Mouse (Mus musculus): ENCODE data around the gene Cgn.
"Not testable (repeated sequence)": the region's sequence is repeated elsewhere in the genome, so short reads cannot be mapped to it uniquely, and the experiment has no call there.

Gene Cgn

GRCm38 (mm10) chr3:94789071-94789470 lies 2.8 kb upstream of the Cgn start:
- DNase-seq, result no peak

DNA sequence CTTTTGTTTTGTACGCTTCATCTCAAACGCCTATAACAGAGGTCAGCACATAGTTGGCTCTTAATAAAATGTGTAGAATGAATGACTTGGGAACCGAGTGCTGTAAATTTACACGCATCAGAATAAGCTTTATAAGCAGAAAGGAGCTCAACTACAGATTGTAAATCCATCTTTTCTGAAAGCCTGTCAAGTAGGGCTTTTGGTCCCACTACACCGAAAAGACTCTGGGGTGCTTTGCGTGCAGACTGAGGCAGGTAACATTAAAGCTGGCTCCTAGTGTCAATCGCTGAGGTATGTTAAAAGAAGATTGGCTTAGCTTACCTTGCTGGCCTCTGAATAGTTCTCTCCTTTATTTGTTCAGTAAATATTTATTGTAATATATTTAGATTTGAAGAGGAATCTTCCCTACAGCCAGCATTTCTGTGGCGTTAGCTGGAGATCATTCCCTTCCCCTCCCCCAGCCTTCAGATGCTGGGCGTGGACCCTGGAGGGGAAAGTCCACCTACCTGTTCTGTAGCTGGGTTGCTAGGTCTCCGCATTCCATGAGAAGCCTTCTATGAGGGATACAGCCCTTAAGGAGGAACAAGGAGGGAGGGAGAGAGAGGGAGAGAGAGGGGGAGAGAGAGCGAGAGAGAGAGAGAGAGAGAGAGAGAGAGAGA lies 959 bp upstream of the Cgn start:
- DNase-seq, result peak; percentile 39 to 67

GRCm38 (mm10) chr3:94785958-94786357 lies 334 bp downstream of the Cgn start:
- no peak for DNase-seq

DNA sequence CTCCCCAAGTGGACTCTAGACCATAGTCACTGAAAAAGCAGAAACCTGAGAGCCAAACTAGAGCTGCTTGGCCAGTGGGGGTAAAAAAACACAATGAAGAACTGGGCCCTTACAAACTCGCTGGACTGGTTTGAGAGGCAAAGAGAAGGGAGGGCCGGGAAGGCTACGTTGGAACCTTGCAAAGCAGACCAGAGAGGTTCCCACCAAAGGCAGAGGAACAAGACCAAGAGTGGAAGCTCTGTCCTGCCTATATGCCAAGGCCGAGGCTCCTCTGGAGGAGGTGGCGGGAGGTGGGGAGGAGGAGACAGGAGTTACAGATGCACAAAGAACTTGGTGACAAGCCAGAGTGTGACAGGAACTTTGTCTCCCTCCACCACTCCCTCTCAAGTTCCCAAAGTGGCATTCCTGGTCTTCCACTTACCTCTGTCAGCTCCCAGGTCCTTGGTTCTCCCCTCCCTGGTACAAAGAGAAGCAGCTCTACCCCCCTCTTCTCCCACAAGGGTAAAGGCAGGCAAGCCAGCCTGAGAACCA lies 2.1 kb downstream of the Cgn start:
- DNase-seq, result peak; percentile 61 to 62

DNA sequence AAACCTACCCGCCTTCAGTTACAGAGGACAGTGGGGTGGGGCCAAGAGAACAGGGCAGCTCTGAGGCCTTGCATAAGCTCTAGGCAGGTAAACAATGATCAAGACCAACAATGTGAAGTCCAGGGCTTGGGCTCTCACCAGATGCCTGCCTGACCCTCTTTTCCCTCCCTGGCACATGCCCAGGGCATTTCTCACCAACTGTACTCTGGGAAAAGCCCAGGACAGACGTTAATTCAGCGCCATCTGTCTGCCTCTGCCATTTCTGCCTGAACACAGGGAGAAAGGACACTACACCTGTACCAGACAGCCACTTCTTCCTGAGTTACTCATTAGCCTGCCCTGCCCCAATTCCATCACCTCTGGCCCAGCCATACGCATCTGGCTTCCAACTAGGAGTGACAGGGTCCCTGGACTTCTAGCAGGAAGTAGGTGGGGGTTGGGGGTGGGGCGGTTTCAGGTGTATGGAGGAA lies 2.8 kb downstream of the Cgn start:
- peak; percentile 74 to 85 for DNase-seq

- no peak for DNase-seq
Measured at GRCm38 (mm10) chr3:94782936-94783335, 3.4 kb downstream of the Cgn start.

DNA sequence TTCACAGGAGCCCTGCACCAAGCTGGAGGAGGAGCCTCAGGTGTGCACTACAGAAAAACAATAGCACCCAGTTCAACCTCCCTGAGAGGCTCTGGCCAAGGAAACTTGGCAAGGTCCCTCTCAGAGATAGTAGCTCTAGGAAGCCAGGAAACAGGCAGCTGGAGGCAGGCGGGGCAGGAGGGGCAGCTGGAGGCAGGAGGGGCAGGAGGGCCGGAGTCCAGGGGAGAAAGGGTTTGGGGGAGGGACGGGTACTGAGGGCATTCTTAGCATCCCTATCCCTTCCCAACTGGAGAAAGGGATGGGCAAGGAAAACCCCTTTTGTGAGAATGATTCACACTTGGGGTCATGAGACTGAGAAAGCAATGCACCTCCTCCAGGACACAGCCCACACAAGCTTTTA lies 4.9 kb downstream of the Cgn start:
- DNase-seq, result no peak

DNA sequence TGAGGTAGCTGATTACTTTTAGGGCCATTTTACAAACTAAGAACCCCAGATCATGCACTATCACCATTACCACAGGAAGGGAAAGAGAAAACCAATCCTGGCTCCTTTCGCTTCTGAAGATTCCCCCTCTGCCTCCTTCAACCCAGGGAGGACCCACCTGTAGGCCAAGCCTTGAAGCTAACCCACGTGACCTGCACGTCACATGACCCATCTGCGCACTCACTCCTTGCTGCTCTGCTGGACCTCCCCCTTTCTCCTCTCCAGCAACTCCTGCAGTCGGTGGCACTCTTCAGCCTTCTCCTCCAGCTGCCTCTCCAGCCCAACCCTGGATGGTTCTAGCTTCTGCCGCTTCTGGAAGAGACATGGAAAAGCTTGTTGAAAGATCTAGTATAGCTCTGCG lies 10.4 kb downstream of the Cgn start:
- DNase-seq, result no peak

DNA sequence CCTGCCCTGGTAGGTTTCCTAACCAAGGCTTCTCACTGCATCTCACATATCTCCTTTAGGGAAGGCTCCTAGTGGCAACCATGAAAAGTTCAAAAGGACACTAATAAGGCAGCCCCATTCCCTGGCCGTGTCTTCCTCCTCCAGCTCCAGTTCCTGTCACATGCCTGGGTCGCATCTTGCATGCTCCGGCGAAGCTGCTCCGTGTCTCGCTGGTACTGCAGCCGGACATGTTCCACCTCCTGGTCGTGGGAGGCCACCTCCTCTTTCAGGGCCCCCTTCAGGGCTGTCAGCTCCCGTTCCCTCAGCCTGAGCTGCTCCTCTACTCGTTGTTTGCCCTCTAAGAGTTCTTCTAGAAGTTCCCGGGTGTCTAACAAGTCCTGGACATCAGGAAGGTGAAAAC lies 12.3 kb downstream of the Cgn start:
- DNase-seq, result peak; percentile 33 to 47

DNA sequence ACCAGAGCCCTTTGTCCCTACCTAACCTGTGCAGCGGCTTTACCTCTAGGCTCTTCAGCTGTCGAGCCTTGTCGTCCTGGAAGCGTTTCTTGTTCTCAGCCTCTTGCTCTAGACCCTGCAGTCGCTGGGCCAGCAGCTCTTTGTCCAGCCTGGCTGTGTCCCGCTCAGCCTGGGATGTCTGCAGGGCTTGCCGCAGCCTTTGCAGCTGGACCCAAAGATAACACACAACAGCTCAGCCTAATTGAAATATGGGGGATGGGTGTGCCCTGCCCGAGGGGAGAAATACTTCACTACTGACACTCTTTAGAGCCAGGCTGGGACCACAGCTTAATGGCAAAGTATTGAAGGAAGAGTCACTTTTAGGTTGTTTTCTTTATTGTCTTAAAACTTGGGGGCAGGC lies 20.8 kb downstream of the Cgn start:
- not testable (repeated sequence) for DNase-seq

DNA sequence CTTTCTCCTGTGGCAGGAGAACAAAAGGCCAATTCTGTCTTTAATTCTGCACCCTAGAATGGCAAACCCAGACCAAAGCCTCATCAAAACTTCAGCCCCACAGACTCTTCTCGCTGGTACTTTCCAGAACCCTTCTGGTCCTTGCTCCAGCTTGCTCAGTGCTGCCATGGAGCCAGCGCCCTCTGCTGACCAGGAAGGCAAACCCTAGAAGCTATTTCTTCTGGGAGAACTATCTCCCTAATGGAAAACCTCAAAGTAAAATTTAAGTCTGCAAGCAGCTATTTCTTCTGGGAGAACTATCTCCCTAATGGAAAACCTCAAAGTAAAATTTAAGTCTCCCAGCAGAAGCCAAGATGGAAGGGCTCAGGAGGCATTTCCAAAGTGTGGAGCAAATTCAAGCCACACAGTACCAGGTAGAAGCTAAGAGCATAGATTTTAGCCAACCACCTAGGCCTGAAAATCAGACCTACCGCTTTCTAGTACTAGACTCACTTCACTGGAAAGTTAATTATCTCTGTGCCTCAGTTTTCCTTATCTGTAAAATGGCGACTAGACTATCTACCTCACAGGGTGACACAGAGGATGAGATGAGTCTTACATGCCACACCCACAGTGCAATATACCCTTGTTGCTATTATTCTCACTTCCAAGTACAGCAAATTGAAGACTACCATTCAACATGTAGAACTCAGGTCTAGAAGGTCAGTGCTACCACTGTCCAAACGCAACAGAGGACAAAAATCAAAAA lies 21.6 kb downstream of the Cgn start:
- not testable (repeated sequence) for DNase-seq

DNA sequence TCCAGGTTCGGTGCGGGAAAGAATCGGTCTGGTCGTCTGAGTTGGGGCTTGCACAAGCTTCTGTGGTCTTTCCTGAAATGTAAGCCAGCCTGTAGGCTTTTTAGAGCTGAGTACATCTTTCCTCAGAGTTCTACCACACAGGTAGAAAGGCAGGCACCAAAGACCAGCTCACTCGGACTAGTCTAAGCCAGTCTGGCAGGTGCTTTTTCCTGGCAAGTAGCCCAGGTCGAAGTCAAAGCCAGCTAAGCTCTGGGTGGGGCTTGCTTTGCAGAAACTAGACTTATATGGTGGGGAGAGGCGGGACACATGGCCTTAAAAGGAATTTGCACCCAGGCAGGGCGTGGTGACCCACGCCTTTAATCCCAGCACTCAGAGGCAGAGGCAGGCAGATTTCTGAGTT lies 27.9 kb downstream of the Cgn start:
- not testable (repeated sequence) for DNase-seq

- peak; percentile 69 to 77 for DNase-seq
Measured at GRCm38 (mm10) chr3:94758056-94758409, 28.3 kb downstream of the Cgn start.

- DNase-seq, result not testable (repeated sequence)
Measured at GRCm38 (mm10) chr3:94757251-94758055, 28.8 kb downstream of the Cgn start.

DNA sequence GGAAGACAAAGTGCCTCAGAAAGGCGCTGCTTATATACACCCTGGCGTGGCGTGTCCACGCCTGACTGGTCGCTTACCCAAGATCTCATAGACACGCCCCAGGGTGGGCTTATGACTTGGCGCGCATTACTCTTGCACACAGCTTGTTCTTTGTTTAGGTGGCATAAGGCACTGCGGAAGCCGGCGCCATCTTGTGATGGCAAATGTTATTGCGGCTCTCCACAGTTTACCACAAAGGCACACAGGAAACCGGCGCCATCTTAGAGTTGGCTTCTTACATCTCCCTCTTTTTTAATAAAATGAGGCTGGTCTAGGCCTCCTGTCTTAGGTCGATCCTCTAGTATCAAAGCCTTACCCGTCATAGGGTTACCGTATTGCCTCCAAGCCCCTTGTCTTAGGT lies 40.6 kb downstream of the Cgn start:
- no peak for DNase-seq

DNA sequence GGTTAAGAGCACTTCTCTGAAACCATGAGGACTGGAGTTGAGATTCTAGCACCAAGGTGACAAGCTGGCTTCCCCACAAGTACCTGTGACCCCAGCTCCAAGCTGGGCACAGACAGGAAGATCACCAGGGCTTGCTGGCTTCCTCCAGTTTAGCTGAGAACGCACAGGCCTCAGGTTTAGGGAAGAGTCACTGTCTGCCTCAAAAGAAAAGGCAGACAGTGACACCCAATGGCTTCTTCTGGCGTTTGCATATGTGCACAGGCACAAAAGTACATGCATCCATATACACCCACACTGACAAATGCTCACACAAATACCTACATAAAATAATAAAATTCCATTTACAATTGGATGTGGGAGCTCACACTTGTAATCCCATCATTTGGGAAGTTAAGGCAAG lies 62.7 kb downstream of the Cgn start:
- not testable (repeated sequence) for DNase-seq

GRCm38 (mm10) chr3:94718253-94718652 lies 68.0 kb downstream of the Cgn start:
- not testable (repeated sequence) for DNase-seq

GRCm38 (mm10) chr3:94713424-94713823 lies 72.9 kb downstream of the Cgn start:
- not testable (repeated sequence) for DNase-seq

DNA sequence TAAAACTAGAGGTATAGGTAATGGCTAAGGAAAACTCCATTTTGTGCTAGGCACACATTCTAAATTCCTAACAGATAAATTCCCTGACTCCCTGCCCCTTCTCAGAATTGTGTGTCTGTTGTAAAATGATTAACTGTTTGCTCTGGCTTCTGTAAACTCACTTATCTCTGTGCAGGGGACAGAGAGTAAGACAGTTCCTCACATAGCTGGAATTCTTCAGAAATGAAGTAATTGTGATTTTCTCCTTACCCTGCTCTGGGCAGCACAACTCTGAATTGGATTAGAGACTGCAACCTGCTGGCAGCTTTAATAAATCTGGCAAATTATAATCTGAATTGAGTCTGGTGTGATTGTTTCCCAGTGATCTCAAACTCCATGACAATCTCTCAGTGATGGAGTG lies 75.7 kb downstream of the Cgn start:
- DNase-seq, result not testable (repeated sequence)
